Mouse (Mus musculus) neural tube, embryonic 14.5 days (tissue): Measurements from ENCODE around the gene Dctn1. TPM values are rescaled to one million over a fixed set of nuclear protein-coding genes. Genes with fewer than 3 reads are reported as not detected.
"Not testable (repeated sequence)": the region's sequence is repeated elsewhere in the genome, so short reads cannot be mapped to it uniquely, and the experiment has no call there.

Source experiments
- ATAC-seq: fragments of 200-750 bp; cut with Nextera tagmentation; 2 replicates; pipeline ENCODE4 v1.8.0; 2017; ENCODE audit warnings: low read depth, mild to moderate bottlenecking, moderate TSS enrichment, moderate library complexity
- H3K27ac ChIP-seq: fragments of 300-500 bp; sonication (generic); 2 replicates; pipeline ENCODE4 v1.5.1; 2014; ENCODE audit warnings: low read depth, mild to moderate bottlenecking, control low read depth, low read length, moderate library complexity, mixed read lengths
- H3K27me3 ChIP-seq: fragments of 300-500 bp; sonication (generic); 2 replicates; pipeline ENCODE4 v1.6.1; 2014; ENCODE audit warnings: low read length; ENCODE audit not compliant: control insufficient read depth, insufficient read depth
- H3K36me3 ChIP-seq: fragments of 300-500 bp; sonication (generic); 2 replicates; pipeline ENCODE4 v1.6.1; 2014; ENCODE audit warnings: low read length, mixed read lengths; ENCODE audit not compliant: control insufficient read depth, insufficient read depth
- H3K4me1 ChIP-seq: fragments of 300-500 bp; sonication (generic); 2 replicates; pipeline ENCODE4 v1.6.1; 2014; ENCODE audit warnings: low read length; ENCODE audit not compliant: control insufficient read depth, insufficient read depth
- H3K4me2 ChIP-seq: fragments of 300-500 bp; sonication (generic); 2 replicates; pipeline ENCODE4 v1.6.1; 2014; ENCODE audit warnings: mild to moderate bottlenecking, low read depth, low read length, control low read depth
- H3K4me3 ChIP-seq: fragments of 300-500 bp; sonication (generic); 2 replicates; pipeline ENCODE4 v1.5.1; 2014; ENCODE audit warnings: low read depth, low read length, control low read depth, mixed read lengths
- H3K9ac ChIP-seq: fragments of 300-500 bp; sonication (generic); replicated peaks from 2 replicates; pipeline ENCODE4 v1.6.1; 2014; ENCODE audit warnings: low read depth, mild to moderate bottlenecking, control low read depth, low read length, mixed read lengths
- H3K9me3 ChIP-seq: fragments of 300-500 bp; sonication (generic); 2 replicates; pipeline ENCODE4 v1.6.1; 2016; ENCODE audit warnings: low read length; ENCODE audit not compliant: control insufficient read depth
- WGBS: fragments of 180-500 bp; shearing (Covaris S2); extraction: QIAGEN DNeasy Blood & Tissue Kit; methylation state at CpG from one replicate; pipeline ENCODE4 v1.1.7; 2014; 5-methylcytosine and 5-hydroxymethylcytosine counted together
- polyA plus RNA-seq: library from polyadenylated mRNA; unstranded; fragments of >200 nt; fragmentation: Nextera tagmentation; extraction: Ambion mirVana; gene quantifications from 2 replicates; pipeline ENCODE4 v1.2.1, GENCODE M21; 2014

Gene Dctn1
- polyA plus RNA-seq, 1 experiment from 2014 or later, result 122 TPM

DNA sequence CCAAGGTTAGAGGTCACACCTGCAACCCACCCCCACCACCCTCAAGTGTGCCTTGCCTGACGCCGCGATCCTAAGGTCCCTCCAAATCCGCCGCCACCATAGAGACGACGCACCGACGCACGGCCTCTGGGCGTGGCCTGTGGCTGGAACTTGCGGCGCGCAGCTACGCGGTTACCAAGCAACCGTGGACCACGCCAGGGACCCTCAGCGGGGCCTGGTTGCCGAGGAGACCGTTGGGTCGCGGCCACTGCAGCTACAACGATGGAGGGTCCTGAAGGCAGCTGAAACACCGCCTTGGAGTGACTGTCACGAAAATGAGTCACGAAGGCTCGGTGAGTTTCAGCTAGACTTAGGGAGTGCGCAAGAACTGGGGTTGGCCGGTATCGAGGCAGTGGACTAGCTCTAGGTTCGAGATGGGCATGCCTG, 9.4 kb upstream of the Dctn1 start, which contains the start of the genes Wdr54 and 1700003E16Rik:
Wdr54 (minus strand) TSS at position 139 of the 426 bp plus-strand sequence.
1700003E16Rik (plus strand) TSS at position 146 of the 426 bp plus-strand sequence.
- H3K9ac ChIP-seq, result peak within 1 kb of the TSS; percentile 39
- WGBS, result under 1% methylated on average over 32 of the region's 32 CpGs
- peaks cover 10% of the 10 kb centered on the region for H3K27me3 ChIP-seq
- peak within 1 kb of the TSS; percentile 57 for H3K4me2 ChIP-seq
- H3K9me3 ChIP-seq, result no peaks in the 10 kb centered on the region
- 0 out of 2 replicates have a peak, but pooled peaks cover 7% of the 10 kb centered on the region for H3K4me1 ChIP-seq
- H3K27ac ChIP-seq, result peak within 1 kb of the TSS; percentile 4; the same call in 1 of the 2 replicates
- peak within 1 kb of the TSS; percentile 50 for H3K4me3 ChIP-seq
- H3K36me3 ChIP-seq, result peaks cover 3% of the 10 kb centered on the region; the same call in 1 of the 2 replicates
- peak; percentile 94 for ATAC-seq

DNA sequence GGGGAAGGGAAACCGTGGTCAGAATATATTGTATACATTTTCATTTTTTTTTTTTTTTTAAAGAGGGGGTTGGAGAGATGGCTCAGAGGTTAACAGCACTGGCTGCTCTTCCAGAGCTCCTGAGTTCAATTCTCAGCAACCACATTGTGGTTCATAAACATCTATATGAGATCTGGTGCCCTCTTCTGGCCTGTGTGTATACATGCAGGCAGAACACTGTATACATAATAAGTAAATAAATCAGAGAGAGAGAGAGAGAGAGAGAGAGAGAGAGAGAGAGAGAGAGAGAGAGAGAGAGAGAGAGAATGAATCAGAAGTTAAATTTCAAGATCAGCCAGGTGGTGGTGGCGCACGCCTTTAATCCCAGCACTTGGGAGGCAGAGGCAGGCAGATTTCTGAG, 6.3 kb upstream of the Dctn1 start:
- H3K27ac ChIP-seq, H3K4me2 ChIP-seq, H3K9me3 ChIP-seq, H3K4me3 ChIP-seq, H3K36me3 ChIP-seq, ATAC-seq, H3K9ac ChIP-seq: not testable (repeated sequence)
- H3K4me1 ChIP-seq, result peaks cover 11% of the 10 kb centered on the region
- WGBS, result 32% methylated on average over 3 of the region's 3 CpGs
- peaks cover 24% of the 10 kb centered on the region for H3K27me3 ChIP-seq

DNA sequence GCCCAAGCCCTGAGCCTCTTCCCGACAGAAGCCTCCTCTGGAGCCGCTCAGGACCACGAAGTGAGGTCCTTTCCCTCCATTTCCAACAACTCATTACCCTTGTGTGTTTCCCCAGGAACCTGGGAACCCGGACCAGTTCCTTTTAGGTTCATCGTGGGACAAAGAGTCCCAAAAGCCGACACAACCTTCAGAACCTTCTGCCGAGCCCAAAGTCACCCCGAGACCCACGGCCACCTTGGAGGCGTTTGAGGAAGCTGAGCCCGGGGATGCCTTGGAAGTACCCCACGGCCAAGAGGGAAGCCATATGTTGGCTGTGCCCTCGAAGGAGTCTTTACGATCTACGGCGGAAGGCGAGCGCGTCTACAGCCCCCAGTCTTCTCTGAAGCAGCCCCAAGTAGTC, 4.3 kb upstream of the Dctn1 start:
- Histone ChIP-seq H3K4me1 (peaks cover 7% of the 10 kb centered on the region), H3K27me3 (peaks cover 24% of the 10 kb centered on the region), H3K4me2 (peak overlapping the region; percentile 38; the same call in 1 of the 2 replicates), H3K9ac (no peak overlapping the region), H3K27ac (no peak overlapping the region), H3K9me3 (no peaks in the 10 kb centered on the region), H3K36me3 (no peaks in the 10 kb centered on the region), H3K4me3 (peak overlapping the region; percentile 24; the same call in 1 of the 2 replicates)
- WGBS, result 7% methylated on average over 19 of the region's 19 CpGs
- no peak for ATAC-seq

DNA sequence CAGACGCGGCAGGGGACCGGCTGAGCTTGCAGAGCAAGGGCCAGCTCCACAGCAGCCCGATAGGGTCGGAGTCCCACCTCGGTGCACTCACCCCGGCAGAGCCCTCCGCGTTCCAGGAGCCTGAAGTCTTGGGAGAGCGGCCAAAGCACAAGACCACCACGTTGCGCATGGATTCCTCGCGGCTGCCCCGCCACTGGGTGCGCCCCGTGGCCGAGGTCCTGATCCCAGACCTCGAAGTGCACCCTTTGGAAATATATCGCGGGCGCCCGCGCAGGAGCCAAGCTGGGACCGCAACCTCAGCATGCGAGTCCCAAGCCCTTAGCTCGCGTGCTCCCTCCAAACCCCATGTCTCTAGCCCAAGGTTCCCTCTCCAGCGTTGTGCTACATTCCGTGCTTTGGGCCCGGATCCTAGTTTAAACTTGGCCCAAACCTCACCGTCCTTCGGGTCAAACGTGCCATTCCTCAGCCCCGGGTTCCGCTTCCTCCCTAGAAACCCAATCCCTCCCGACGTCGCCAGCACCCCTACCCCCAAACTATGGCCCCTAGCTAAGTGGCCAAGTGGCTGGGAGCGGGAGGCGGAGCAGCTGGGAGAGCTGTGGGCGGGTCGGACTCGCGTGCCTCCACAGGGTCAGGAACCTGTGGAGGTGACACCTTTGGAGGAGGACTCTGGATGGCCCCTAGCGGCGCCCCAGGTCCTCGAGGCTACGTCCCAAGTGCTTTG, 3.6 kb upstream of the Dctn1 start:
- Histone ChIP-seq H3K9ac (0 out of 2 replicates have a peak overlapping the region, but pooled peaks have one; percentile 11), H3K27me3 (peaks cover 24% of the 10 kb centered on the region), H3K9me3 (no peaks in the 10 kb centered on the region), H3K4me2 (peak overlapping the region; percentile 38), H3K27ac (no peak overlapping the region), H3K4me1 (peaks cover 11% of the 10 kb centered on the region), H3K36me3 (no peaks in the 10 kb centered on the region), H3K4me3 (peak overlapping the region; percentile 24)
- no peak for ATAC-seq
- 1% methylated on average over 49 of the region's 49 CpGs for WGBS

- Histone ChIP-seq H3K9ac (0 out of 2 replicates have a peak overlapping the region, but pooled peaks have one; percentile 11), H3K36me3 (no peaks in the 10 kb centered on the region), H3K27ac (no peak overlapping the region), H3K4me3 (peak overlapping the region; percentile 24), H3K9me3 (no peaks in the 10 kb centered on the region), H3K4me2 (peak overlapping the region; percentile 38), H3K4me1 (peaks cover 14% of the 10 kb centered on the region), H3K27me3 (peaks cover 24% of the 10 kb centered on the region)
- under 1% methylated on average over 8 of the region's 8 CpGs for WGBS
- ATAC-seq, result no peak
These were observed 3.0 kb upstream of the Dctn1 start for GRCm38 (mm10) chr6:83162701-83163100.

- Histone ChIP-seq H3K4me3 (peak overlapping the region; percentile 81), H3K4me2 (peak overlapping the region; percentile 87), H3K27me3 (peaks cover 24% of the 10 kb centered on the region), H3K9me3 (no peaks in the 10 kb centered on the region), H3K36me3 (no peaks in the 10 kb centered on the region), H3K4me1 (peaks cover 18% of the 10 kb centered on the region), H3K9ac (peak overlapping the region; percentile 82; the same call in 1 of the 2 replicates), H3K27ac (peak overlapping the region; percentile 93)
- peak; percentile 29; the same call in 1 of the 2 replicates for ATAC-seq
- WGBS, result 4% methylated on average over 6 of the region's 6 CpGs
These were observed 604 bp upstream of the Dctn1 start for GRCm38 (mm10) chr6:83165026-83165606.

GRCm38 (mm10) chr6:83166243-83166630, 517 bp downstream of the Dctn1 start:
- peaks cover 20% of the 10 kb centered on the region for H3K4me1 ChIP-seq
- under 1% methylated on average over 12 of the region's 12 CpGs for WGBS

DNA sequence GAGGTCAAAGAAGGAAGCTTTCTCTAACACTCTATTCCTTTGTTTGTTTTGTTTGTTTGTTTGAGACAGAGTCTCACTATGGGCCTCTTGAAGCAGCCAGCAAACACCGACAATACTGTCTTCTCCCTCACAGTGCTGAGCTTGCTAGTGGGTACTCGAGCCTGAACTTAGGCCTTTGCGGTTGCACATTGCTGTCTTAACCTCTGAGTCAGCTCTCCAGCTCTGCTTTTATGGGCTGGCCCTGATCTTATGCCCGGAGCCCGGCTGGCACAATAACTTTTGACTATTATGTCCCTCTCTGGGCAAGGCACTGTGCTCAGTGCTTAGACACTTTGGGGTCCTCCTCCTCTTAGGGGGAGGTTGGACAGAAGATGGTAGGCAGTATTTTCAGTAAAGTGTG, 4.2 kb downstream of the Dctn1 start:
- Histone ChIP-seq H3K9me3 (no peaks in the 10 kb centered on the region), H3K9ac (no peak overlapping the region), H3K27me3 (no peaks in the 10 kb centered on the region), H3K4me1 (peaks cover 21% of the 10 kb centered on the region), H3K4me3 (no peak overlapping the region), H3K4me2 (no peak overlapping the region), H3K27ac (no peak overlapping the region), H3K36me3 (no peaks in the 10 kb centered on the region)
- 82% methylated on average over 5 of the region's 5 CpGs for WGBS
- ATAC-seq, result no peak

More at GRCm38 (mm10) chr6:83166243-83166630, 517 bp downstream of the Dctn1 start:
- ATAC-seq, result no peak; the same call in 1 of the 2 replicates
- Histone ChIP-seq H3K4me3 (peak overlapping the region; percentile 81), H3K9ac (peak overlapping the region; percentile 82), H3K36me3 (no peaks in the 10 kb centered on the region), H3K9me3 (no peaks in the 10 kb centered on the region), H3K4me2 (peak overlapping the region; percentile 87), H3K27me3 (peaks cover 14% of the 10 kb centered on the region), H3K27ac (peak overlapping the region; percentile 93)

DNA sequence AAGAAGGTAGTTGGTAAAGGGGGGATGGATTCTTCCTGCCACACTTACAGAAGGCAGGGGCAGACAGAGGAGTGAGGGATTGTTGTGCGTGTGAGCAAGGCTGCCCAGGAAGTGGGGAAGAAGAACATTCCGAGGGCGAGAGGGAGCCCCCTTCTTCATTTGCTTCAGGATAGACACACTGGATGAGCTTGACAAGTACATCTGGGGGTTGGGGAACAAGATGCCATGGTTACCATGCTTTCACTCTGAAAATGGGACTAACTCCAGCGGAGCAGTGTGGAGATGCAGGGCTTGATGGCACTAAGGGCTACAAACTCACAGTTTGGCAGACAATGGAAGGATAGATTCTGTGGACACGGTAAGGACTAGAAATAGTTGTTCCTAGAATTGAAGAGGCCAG, 5.3 kb downstream of the Dctn1 start:
- H3K4me3 ChIP-seq, result peak overlapping the region; percentile 3; the same call in 1 of the 2 replicates
- H3K27me3 ChIP-seq, result no peaks in the 10 kb centered on the region
- H3K9ac ChIP-seq, result no peak overlapping the region
- no peaks in the 10 kb centered on the region for H3K9me3 ChIP-seq
- H3K27ac ChIP-seq, result no peak overlapping the region
- 78% methylated on average over 5 of the region's 5 CpGs for WGBS
- ATAC-seq, result no peak
- peak overlapping the region; percentile 44 for H3K4me2 ChIP-seq
- no peaks in the 10 kb centered on the region for H3K36me3 ChIP-seq
- peaks cover 21% of the 10 kb centered on the region for H3K4me1 ChIP-seq
